Mouse (Mus musculus) forebrain, embryonic 13.5 days (tissue): ENCODE data around the gene Crip2. TPM values are rescaled to one million over a fixed set of nuclear protein-coding genes. Genes with fewer than 3 reads are reported as not detected.

Experiments
- ATAC-seq: fragments of 200-750 bp; cut with Nextera tagmentation; 2 replicates; pipeline ENCODE4 v1.8.0; 2017
- H3K27ac ChIP-seq: fragments of 300-500 bp; sonication (generic); 2 replicates; pipeline ENCODE4 v1.5.1; 2015; ENCODE audit warnings: inconsistent platforms, mild to moderate bottlenecking, moderate library complexity
- H3K27me3 ChIP-seq: fragments of 300-500 bp; sonication (generic); 2 replicates; pipeline ENCODE4 v1.6.1; 2015; ENCODE audit warnings: mild to moderate bottlenecking, inconsistent platforms
- H3K36me3 ChIP-seq: fragments of 300-500 bp; sonication (generic); 2 replicates; pipeline ENCODE4 v1.6.1; 2015; ENCODE audit warnings: mild to moderate bottlenecking, inconsistent platforms; ENCODE audit not compliant: poor library complexity, severe bottlenecking
- H3K4me1 ChIP-seq: fragments of 300-500 bp; sonication (generic); 2 replicates; pipeline ENCODE4 v1.6.1; 2015; ENCODE audit warnings: inconsistent platforms
- H3K4me2 ChIP-seq: fragments of 300-500 bp; sonication (generic); 2 replicates; pipeline ENCODE4 v1.6.1; 2015; ENCODE audit warnings: inconsistent platforms, mild to moderate bottlenecking, moderate library complexity
- H3K4me3 ChIP-seq: fragments of 300-500 bp; sonication (generic); 2 replicates; pipeline ENCODE4 v1.5.1; 2015; ENCODE audit warnings: mild to moderate bottlenecking, inconsistent platforms
- H3K9ac ChIP-seq: fragments of 300-500 bp; sonication (generic); 2 replicates; pipeline ENCODE4 v1.6.1; 2015; ENCODE audit warnings: mild to moderate bottlenecking, inconsistent platforms
- H3K9me3 ChIP-seq: fragments of 300-500 bp; sonication (generic); replicated peaks from 2 replicates; pipeline ENCODE4 v1.6.1; 2016; ENCODE audit warnings: inconsistent platforms
- WGBS: fragments of 180-500 bp; shearing (Covaris S2); methylation state at CpG from one replicate; pipeline ENCODE4 v1.1.7; 2015; 5-methylcytosine and 5-hydroxymethylcytosine counted together
- polyA plus RNA-seq: library from polyadenylated mRNA; unstranded; fragments of >200 nt; fragmentation: Nextera tagmentation; extraction: Ambion mirVana; gene quantifications from 2 replicates; pipeline ENCODE4 v1.2.1, GENCODE M21; 2015

Gene Crip2
- polyA plus RNA-seq, 1 experiment from 2014 or later = 314 TPM

DNA sequence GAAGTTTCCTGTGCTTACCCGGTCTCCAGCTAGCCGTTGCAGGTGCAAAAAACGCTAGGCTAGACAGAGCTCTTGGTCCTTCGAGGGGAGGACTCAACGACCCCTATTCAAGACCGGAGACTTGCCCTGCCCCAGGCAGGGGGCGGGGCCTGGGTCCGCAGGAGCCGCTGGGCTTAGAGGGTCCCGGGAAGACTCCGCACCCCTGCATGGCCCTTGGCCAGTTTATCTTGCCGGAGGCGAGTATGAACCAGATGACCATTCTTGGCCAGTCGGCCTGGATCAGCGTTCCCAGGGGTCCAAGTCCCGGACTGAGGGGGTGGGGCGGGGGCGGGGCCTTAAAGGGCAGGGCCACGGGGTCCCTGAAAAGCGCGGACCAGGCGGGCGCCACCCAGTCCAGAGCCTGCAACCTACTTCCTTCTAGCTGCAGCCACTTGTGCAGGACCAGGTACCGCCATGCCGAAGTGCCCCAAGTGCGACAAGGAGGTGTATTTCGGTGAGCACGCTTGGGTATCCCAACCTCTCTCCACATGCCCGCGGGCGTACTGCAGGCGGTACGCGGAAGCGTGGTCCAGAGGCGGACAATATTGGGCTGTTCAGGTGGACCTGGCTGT is 11.7 kb downstream of the Crip2 start:
- Histone ChIP-seq H3K27me3 (peaks cover 48% of the 10 kb centered on the region), H3K27ac (no peak overlapping the region), H3K4me2 (peak overlapping the region; percentile 72), H3K36me3 (no peaks in the 10 kb centered on the region), H3K4me3 (peak overlapping the region; percentile 45), H3K9ac (peak overlapping the region; percentile 55), H3K4me1 (peaks cover 38% of the 10 kb centered on the region), H3K9me3 (no peaks in the 10 kb centered on the region)
- ATAC-seq = no peak
- 1% methylated on average over 35 of the region's 36 CpGs for WGBS

DNA sequence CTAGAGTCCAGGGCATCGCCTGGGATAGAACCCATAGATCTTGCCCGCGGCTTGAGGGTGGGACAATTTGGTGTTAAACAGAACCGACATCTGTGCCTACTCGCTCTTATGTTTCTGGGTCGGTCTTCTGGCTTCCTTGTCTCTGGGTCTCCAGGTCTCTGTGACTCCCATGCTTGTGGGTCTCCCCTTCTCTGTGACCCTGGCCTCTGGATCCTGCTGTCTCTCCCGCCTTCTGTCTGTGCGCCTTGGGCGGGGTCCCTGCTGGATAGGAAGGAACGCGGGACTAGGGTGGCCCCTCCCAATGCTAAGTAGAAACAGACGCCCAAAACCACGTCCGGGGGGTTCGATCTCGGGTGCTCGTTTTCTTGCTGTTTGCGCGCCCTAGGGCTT is 12.2 kb downstream of the Crip2 start:
- Histone ChIP-seq H3K27ac (no peak overlapping the region), H3K36me3 (no peaks in the 10 kb centered on the region), H3K4me1 (peaks cover 41% of the 10 kb centered on the region), H3K4me3 (peak overlapping the region; percentile 45), H3K4me2 (peak overlapping the region; percentile 72), H3K9ac (peak overlapping the region; percentile 55), H3K27me3 (peaks cover 48% of the 10 kb centered on the region), H3K9me3 (no peaks in the 10 kb centered on the region)
- WGBS = 25% methylated on average over 19 of the region's 19 CpGs
- no peak for ATAC-seq

- H3K9me3 ChIP-seq = no peaks in the 10 kb centered on the region
- 85% methylated on average over 6 of the region's 6 CpGs for WGBS
- no peak overlapping the region for H3K4me2 ChIP-seq
- no peaks in the 10 kb centered on the region for H3K36me3 ChIP-seq
- H3K27ac ChIP-seq = no peak overlapping the region
- H3K4me1 ChIP-seq = peaks cover 48% of the 10 kb centered on the region
- H3K27me3 ChIP-seq = peaks cover 45% of the 10 kb centered on the region
- H3K9ac ChIP-seq = no peak overlapping the region
- H3K4me3 ChIP-seq = no peak overlapping the region
- no peak for ATAC-seq
Measured at GRCm38 (mm10) chr12:113152991-113153525, 13.0 kb downstream of the Crip2 start.

GRCm38 (mm10) chr12:113153971-113154370 is 13.9 kb downstream of the Crip2 start:
- Histone ChIP-seq H3K4me2 (no peak overlapping the region), H3K9ac (no peak overlapping the region), H3K4me3 (no peak overlapping the region), H3K27me3 (peaks cover 38% of the 10 kb centered on the region), H3K36me3 (no peaks in the 10 kb centered on the region), H3K9me3 (no peaks in the 10 kb centered on the region), H3K4me1 (peaks cover 41% of the 10 kb centered on the region), H3K27ac (no peak overlapping the region)
- 90% methylated on average over 7 of the region's 7 CpGs for WGBS
- no peak for ATAC-seq

DNA sequence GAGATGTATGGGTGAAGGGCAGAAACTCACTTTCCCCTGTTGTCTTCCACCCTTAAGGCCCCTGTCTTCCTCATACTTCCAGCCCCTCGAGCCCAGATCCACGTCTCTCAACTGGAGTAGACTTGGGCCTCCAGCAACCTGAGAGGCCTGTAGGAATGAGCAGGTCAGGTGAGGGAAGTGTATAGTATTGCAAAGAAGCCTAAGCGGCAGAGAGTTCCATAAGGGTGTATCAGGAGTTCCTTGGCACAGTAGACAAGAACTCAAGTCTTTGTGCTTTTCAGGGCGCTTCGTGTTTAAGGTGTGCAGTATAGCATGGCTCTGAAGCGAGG is 14.7 kb downstream of the Crip2 start:
- no peak overlapping the region for H3K9ac ChIP-seq
- H3K27ac ChIP-seq = no peak overlapping the region
- WGBS = 80% methylated on average over 6 of the region's 6 CpGs
- H3K36me3 ChIP-seq = no peaks in the 10 kb centered on the region
- no peak for ATAC-seq
- peak overlapping the region; percentile 61; the same call in 1 of the 2 replicates for H3K4me3 ChIP-seq
- H3K4me1 ChIP-seq = peaks cover 35% of the 10 kb centered on the region
- no peaks in the 10 kb centered on the region for H3K9me3 ChIP-seq
- peaks cover 38% of the 10 kb centered on the region for H3K27me3 ChIP-seq
- peak overlapping the region; percentile 92 for H3K4me2 ChIP-seq

- Histone ChIP-seq H3K27ac (peak overlapping the region; percentile 54), H3K4me1 (peaks cover 35% of the 10 kb centered on the region), H3K4me3 (peak overlapping the region; percentile 61), H3K9me3 (no peaks in the 10 kb centered on the region), H3K4me2 (peak overlapping the region; percentile 92), H3K36me3 (0 out of 2 replicates have a peak, but pooled peaks cover 4% of the 10 kb centered on the region), H3K9ac (peak overlapping the region; percentile 63), H3K27me3 (peaks cover 38% of the 10 kb centered on the region)
- ATAC-seq = peak; percentile 0
- WGBS = 5% methylated on average over 32 of the region's 32 CpGs
Measured at GRCm38 (mm10) chr12:113155076-113155771, 15.2 kb downstream of the Crip2 start.

- 1% methylated on average over 46 of the region's 46 CpGs for WGBS
- peak within 1 kb of the TSS; percentile 54 for H3K27ac ChIP-seq
- H3K4me2 ChIP-seq = peak within 1 kb of the TSS; percentile 92
- peak within 1 kb of the TSS; percentile 65 for H3K9ac ChIP-seq
- H3K4me3 ChIP-seq = peak within 1 kb of the TSS; percentile 61
- peaks cover 30% of the 10 kb centered on the region for H3K27me3 ChIP-seq
- no peaks in the 10 kb centered on the region for H3K9me3 ChIP-seq
- H3K36me3 ChIP-seq = 0 out of 2 replicates have a peak, but pooled peaks cover 6% of the 10 kb centered on the region
- peak; percentile 98 for ATAC-seq
- peaks cover 35% of the 10 kb centered on the region for H3K4me1 ChIP-seq
Measured at GRCm38 (mm10) chr12:113155887-113156539, 16.0 kb downstream of the Crip2 start, which contains the start of gene Tedc1. Gene Tedc1 (plus strand): TSS chr12:113156421.

- Histone ChIP-seq H3K27me3 (peaks cover 25% of the 10 kb centered on the region), H3K4me1 (peaks cover 31% of the 10 kb centered on the region), H3K27ac (no peak overlapping the region), H3K36me3 (peaks cover 11% of the 10 kb centered on the region; the same call in 1 of the 2 replicates), H3K9ac (peak overlapping the region; percentile 65), H3K4me3 (peak overlapping the region; percentile 61), H3K9me3 (no peaks in the 10 kb centered on the region), H3K4me2 (peak overlapping the region; percentile 92)
- WGBS = under 1% methylated on average over 23 of the region's 23 CpGs
- no peak for ATAC-seq
Measured at GRCm38 (mm10) chr12:113156540-113156929, 16.5 kb downstream of the Crip2 start.

- Histone ChIP-seq H3K4me1 (peaks cover 27% of the 10 kb centered on the region), H3K27me3 (peaks cover 20% of the 10 kb centered on the region), H3K27ac (no peak overlapping the region), H3K36me3 (peaks cover 16% of the 10 kb centered on the region), H3K9ac (peak overlapping the region; percentile 65), H3K9me3 (no peaks in the 10 kb centered on the region), H3K4me2 (peak overlapping the region; percentile 92), H3K4me3 (peak overlapping the region; percentile 61)
- 29% methylated on average over 8 of the region's 8 CpGs for WGBS
- no peak for ATAC-seq
Measured at GRCm38 (mm10) chr12:113157002-113157401, 17.0 kb downstream of the Crip2 start.

DNA sequence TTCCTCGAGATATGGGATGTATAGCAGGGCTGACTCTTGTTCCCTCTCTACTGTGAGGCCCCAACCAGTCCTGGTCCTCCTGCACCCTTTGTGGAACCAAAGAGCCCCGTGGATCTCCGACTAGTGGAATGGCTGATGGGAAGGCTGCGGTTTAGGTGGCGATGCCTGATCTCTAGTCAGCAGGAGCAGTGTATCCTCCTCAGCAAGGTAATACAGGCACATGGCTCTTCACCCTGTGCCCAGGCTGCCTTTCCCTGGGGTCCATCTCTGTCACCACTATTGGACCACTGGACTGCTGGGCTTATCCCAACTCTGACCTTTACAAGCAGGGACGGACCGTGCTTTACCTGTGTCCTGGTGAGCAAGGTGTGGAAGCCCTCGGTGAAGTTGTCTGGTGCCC is 17.5 kb downstream of the Crip2 start:
- Histone ChIP-seq H3K9ac (peak overlapping the region; percentile 65; the same call in 1 of the 2 replicates), H3K4me3 (peak overlapping the region; percentile 61; the same call in 1 of the 2 replicates), H3K9me3 (no peaks in the 10 kb centered on the region), H3K4me1 (peaks cover 25% of the 10 kb centered on the region), H3K27ac (no peak overlapping the region), H3K36me3 (peaks cover 21% of the 10 kb centered on the region), H3K27me3 (peaks cover 15% of the 10 kb centered on the region), H3K4me2 (peak overlapping the region; percentile 92)
- WGBS = 92% methylated on average over 8 of the region's 8 CpGs
- ATAC-seq = no peak

GRCm38 (mm10) chr12:113157971-113158370 is 17.9 kb downstream of the Crip2 start:
- H3K4me2 ChIP-seq = peak overlapping the region; percentile 92; the same call in 1 of the 2 replicates
- H3K4me3 ChIP-seq = no peak overlapping the region
- peaks cover 11% of the 10 kb centered on the region for H3K27me3 ChIP-seq
- H3K36me3 ChIP-seq = peaks cover 26% of the 10 kb centered on the region
- H3K9me3 ChIP-seq = no peaks in the 10 kb centered on the region
- no peak overlapping the region for H3K27ac ChIP-seq
- peaks cover 25% of the 10 kb centered on the region for H3K4me1 ChIP-seq
- H3K9ac ChIP-seq = no peak overlapping the region
- no peak for ATAC-seq
- WGBS = 91% methylated on average over 8 of the region's 8 CpGs

- WGBS = 68% methylated on average over 11 of the region's 11 CpGs
Measured at GRCm38 (mm10) chr12:113163561-113164006, 23.5 kb downstream of the Crip2 start.

More at GRCm38 (mm10) chr12:113163561-113164006, 23.5 kb downstream of the Crip2 start:
- peak overlapping the region; percentile 63 for H3K27ac ChIP-seq
- no peaks in the 10 kb centered on the region for H3K4me1 ChIP-seq
- H3K9me3 ChIP-seq = no peaks in the 10 kb centered on the region
- H3K36me3 ChIP-seq = peaks cover 40% of the 10 kb centered on the region
- 0 out of 2 replicates have a peak overlapping the region, but pooled peaks have one; percentile 26 for H3K9ac ChIP-seq
- ATAC-seq = peak; percentile 60
- H3K27me3 ChIP-seq = no peaks in the 10 kb centered on the region
- no peak overlapping the region for H3K4me2 ChIP-seq
- no peak overlapping the region for H3K4me3 ChIP-seq
